Mouse (Mus musculus): ENCODE data around the gene Slc30a2. TPM values are rescaled to one million over a fixed set of nuclear protein-coding genes. Genes with fewer than 3 reads are reported as not detected.

The Slc30a2 gene
- polyA plus RNA-seq, 1 experiment from 2014 or later = not detected

DNA sequence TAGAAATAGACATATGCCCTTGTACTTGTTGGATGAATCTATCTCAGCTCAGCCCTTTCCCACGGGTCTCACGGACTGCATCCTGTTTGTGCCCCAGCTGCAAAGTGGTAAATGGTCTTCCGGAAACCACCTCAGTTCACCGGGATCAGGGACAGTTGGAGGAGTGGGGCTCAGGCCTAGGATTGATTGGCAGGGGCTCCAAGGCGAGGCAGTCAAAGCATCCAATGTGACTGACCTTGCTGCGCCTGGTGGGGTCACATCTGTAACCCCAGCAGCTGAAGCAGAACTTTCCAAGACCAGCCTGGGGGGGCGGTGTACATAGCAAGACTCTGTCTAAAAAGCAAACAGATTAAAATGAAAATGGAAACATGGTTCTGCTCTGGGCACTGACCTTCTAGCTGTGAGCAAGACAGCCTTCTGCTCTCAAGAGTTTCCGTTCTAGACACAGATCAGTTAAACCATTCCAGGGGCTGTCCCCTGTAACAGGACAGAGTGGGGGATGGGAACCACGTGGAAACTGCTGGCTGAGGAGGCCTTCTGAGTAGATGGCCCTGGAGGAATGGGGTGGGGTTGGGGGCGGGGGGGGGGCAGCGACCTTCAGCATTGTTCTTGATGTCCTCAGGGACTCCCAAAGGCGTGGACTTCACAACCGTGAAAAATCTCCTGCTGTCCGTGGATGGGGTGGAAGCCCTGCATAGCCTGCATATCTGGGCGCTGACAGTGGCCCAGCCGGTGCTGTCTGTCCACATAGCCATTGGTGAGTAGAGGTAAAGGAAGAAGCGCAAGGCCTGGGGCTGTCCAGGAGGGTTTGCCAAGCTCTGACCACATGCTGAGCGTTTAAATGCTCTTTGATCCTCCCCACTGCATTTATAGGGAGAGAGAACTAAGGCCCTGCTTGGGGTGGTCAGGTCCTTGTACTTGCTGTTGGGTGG is 8.6 kb downstream of the Slc30a2 start:
- Histone ChIP-seq H3K4me3 (no peak overlapping the region), H3K9ac (no peak overlapping the region), H3K9me3 (replicated peaks) (no peaks in the 10 kb centered on the region), H3K27me3 (peaks cover 4% of the 10 kb centered on the region; the same call in 1 of the 2 replicates), H3K4me2 (replicated peaks) (no peak overlapping the region), H3K36me3 (no peaks in the 10 kb centered on the region), H3K4me1 (peaks cover 17% of the 10 kb centered on the region), H3K27ac (no peak overlapping the region)
- WGBS = 38% methylated on average over 18 of the region's 18 CpGs
- no peak for ATAC-seq (ENCODE audit: low FRiP score)

DNA sequence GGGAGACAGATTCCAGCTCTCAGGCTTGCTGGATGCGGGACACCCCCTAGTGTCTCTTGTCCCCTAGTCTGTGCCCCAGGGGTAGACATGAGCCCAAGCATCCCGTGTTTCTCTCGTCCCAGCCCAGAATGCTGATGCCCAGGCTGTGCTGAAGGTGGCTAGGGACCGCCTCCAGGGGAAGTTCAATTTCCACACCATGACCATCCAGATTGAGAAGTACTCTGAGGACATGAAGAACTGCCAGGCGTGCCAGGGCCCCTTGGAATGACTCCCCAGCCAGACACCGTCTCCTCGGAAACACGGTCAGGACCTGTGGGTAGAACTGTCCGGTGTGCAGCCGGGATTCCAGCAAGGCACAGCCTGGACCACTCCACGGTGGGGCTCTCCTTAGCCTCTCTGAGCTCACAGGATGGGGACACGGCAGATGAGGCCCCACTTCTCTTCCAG is 9.3 kb downstream of the Slc30a2 start:
- H3K4me2 ChIP-seq (replicated peaks) = no peak overlapping the region
- no peak overlapping the region for H3K27ac ChIP-seq
- H3K9me3 ChIP-seq (replicated peaks) = no peaks in the 10 kb centered on the region
- H3K27me3 ChIP-seq = peaks cover 8% of the 10 kb centered on the region; the same call in 1 of the 2 replicates
- 60% methylated on average over 12 of the region's 12 CpGs for WGBS
- H3K9ac ChIP-seq = no peak overlapping the region
- no peak overlapping the region for H3K4me3 ChIP-seq
- no peak for ATAC-seq (ENCODE audit: low FRiP score)
- H3K36me3 ChIP-seq = no peaks in the 10 kb centered on the region
- H3K4me1 ChIP-seq = peaks cover 21% of the 10 kb centered on the region

DNA sequence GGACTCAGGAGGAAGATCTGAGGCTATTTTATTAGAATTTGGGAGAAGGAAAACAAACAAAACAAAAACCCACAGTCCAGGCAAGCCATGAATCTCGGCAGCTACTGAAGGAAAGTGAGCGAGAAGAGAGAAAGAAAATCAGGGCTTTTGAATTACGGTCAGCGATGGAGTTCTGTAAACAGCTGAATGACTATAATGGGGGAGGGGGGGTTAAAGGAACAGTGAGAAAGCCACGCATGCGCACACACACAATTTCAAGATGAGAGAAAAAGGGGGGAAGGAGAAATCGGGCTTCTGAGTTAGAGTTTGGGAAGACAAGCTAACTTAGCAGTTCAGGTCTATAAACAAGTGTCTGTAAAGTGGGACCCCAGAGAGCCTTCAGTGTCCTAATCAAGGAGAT is 9.9 kb downstream of the Slc30a2 start:
- no peak overlapping the region for H3K27ac ChIP-seq
- no peak overlapping the region for H3K4me3 ChIP-seq
- H3K36me3 ChIP-seq = no peaks in the 10 kb centered on the region
- H3K9me3 ChIP-seq (replicated peaks) = no peaks in the 10 kb centered on the region
- peaks cover 24% of the 10 kb centered on the region for H3K4me1 ChIP-seq
- 79% methylated on average over 7 of the region's 7 CpGs for WGBS
- H3K4me2 ChIP-seq (replicated peaks) = no peak overlapping the region
- H3K9ac ChIP-seq = no peak overlapping the region
- H3K27me3 ChIP-seq = peaks cover 12% of the 10 kb centered on the region; the same call in 1 of the 2 replicates
- no peak for ATAC-seq (ENCODE audit: low FRiP score)

DNA sequence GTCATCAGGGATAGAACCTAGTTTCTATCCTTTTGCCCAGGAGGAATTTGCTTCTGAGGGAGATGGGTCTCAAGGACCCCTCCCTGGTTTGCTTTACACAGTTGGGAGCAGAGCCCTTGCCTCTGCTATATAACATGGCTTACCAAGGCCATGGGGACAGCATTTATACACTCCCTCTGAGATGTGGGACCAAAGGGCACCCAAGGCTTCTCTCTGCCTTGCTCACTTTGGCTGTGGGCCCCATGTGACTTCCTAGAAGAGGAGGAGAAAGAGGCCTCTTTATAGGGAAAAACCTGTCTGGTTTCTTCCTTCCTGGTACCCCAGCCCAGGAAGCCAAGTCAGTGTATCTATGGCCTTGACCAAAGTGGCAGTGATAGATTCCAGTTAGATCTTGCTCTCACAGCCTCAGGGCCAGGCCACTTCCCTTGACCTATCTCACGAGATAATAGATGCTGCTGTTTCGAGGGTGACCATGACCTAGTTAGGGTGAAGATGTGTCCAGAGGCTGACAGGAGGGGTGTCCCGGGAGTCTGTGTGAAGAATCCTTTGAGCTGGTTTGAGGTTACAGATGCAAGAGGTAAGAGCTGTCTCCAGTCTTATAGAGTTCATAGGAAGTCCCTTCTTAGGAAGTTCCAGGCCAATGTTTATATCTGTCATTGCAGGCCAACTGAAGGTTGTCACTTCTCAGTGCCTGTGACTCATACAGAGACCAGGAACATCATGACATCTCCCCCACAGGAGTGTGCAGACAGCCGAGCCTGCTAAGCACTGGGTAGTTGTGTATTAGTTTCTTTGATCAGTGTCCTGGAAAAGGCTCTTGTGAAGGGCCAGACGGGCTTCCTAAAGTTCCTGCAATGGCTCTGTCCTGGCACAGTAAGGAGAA is 10.8 kb downstream of the Slc30a2 start:
- Histone ChIP-seq H3K27me3 (peaks cover 16% of the 10 kb centered on the region), H3K9me3 (replicated peaks) (no peaks in the 10 kb centered on the region), H3K4me3 (no peak overlapping the region), H3K4me1 (peaks cover 24% of the 10 kb centered on the region), H3K9ac (no peak overlapping the region), H3K27ac (no peak overlapping the region), H3K4me2 (replicated peaks) (no peak overlapping the region), H3K36me3 (no peaks in the 10 kb centered on the region)
- 70% methylated on average over 5 of the region's 5 CpGs for whole genome bisulfite sequencing
- ATAC-seq (ENCODE audit: low FRiP score) = no peak

DNA sequence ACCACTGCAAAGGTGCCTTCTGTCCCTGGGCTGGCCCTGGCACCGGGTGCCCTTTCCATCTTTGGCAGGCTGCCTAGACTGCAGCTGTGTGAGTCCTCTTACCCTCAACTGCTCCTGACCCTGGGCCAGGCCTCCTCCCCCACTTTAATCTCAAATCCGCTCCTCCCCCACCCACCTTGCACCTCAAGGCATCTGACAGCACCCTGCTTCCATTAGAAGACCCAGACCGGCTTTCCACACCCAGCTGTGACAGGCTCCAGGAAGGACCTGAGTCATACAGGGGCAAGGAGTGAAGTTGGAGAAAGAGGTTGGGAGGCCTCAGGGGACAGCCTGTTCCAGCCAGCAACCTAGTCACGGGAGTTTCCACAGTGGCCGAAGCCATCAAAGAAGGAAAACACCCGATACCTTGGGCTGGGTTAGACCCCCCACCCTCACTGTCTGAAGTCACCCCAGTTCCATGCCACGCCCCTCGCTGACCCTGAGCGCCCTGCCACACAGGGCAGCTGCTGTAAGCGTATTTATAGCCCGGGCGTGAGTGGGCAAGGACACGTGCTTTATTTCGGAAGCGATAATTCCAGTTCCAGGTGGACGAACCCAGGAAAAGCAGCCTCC is 13.0 kb downstream of the Slc30a2 start:
- Histone ChIP-seq H3K27me3 (peaks cover 21% of the 10 kb centered on the region), H3K4me1 (peaks cover 24% of the 10 kb centered on the region), H3K4me2 (replicated peaks) (no peak overlapping the region), H3K4me3 (no peak overlapping the region), H3K9ac (no peak overlapping the region), H3K9me3 (replicated peaks) (no peaks in the 10 kb centered on the region), H3K36me3 (no peaks in the 10 kb centered on the region), H3K27ac (no peak overlapping the region)
- 51% methylated on average over 16 of the region's 16 CpGs for WGBS
- no peak for ATAC-seq (ENCODE audit: low FRiP score)

DNA sequence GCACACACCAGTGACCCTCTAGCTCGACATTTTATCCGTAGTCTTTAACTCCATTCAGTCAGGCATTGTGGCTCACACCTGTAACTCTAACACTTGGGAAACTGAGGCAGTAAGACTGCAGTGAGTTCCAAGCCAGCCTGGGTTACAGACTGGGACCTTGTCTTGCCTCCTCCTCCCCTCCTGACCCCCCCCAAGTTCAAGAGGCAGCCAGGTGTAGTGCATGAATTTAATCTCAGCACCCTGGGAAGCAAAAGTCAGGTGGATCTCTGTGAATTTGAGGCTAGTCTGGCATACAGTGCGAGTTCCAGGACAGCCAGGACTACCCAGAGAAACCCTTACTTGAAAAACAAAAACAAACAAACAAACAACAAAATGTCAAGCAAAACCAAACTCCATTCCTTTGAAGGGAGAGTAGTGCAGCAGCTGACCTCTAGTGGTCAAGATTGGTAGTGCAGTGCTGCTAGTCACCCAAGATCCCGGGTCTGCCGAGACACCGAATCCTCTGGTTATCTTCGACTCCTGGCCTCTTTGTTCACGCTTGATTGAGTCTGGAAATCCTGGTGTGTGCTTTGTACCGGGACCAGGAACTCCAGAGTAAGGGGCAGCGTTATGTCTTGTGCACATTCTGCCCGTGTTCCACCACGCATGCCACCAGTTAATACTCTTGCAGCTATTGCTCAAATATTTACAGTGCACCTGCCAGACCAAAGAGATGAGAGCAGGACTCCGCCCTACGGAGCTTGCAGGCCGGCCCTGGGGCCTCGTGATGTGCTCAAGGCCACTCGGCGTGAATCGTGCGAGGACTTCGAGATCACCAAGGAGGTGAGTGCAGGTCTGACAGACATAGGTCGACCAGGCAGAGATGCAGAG is 13.8 kb downstream of the Slc30a2 start:
- Histone ChIP-seq H3K27me3 (peaks cover 21% of the 10 kb centered on the region), H3K36me3 (no peaks in the 10 kb centered on the region), H3K27ac (no peak overlapping the region), H3K4me1 (peaks cover 18% of the 10 kb centered on the region), H3K9ac (no peak overlapping the region), H3K4me2 (replicated peaks) (peak overlapping the region; percentile 40), H3K4me3 (no peak overlapping the region), H3K9me3 (replicated peaks) (no peaks in the 10 kb centered on the region)
- no peak for ATAC-seq (ENCODE audit: low FRiP score)
- WGBS = 20% methylated on average over 22 of the region's 22 CpGs

DNA sequence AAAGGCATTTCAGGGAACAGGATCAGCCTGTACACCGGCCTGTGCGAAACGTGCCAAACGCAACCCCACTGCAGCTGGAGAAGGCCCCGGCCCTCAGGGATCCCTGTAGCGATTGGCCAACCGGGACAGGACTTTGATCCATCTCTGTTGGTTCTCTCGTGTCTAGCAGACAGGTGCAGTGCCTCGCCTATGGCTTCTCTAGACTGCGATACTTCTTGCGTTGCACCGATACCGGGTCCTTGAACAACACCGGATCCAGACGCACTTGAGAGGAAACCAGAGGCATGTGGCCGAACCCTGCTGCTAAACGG is 14.4 kb downstream of the Slc30a2 start:
- Histone ChIP-seq H3K4me3 (no peak overlapping the region), H3K9ac (no peak overlapping the region), H3K27me3 (peaks cover 24% of the 10 kb centered on the region), H3K36me3 (no peaks in the 10 kb centered on the region), H3K27ac (no peak overlapping the region), H3K4me1 (peaks cover 12% of the 10 kb centered on the region), H3K9me3 (replicated peaks) (no peaks in the 10 kb centered on the region), H3K4me2 (replicated peaks) (peak overlapping the region; percentile 40)
- ATAC-seq (ENCODE audit: low FRiP score) = no peak
- 42% methylated on average over 17 of the region's 17 CpGs for WGBS

DNA sequence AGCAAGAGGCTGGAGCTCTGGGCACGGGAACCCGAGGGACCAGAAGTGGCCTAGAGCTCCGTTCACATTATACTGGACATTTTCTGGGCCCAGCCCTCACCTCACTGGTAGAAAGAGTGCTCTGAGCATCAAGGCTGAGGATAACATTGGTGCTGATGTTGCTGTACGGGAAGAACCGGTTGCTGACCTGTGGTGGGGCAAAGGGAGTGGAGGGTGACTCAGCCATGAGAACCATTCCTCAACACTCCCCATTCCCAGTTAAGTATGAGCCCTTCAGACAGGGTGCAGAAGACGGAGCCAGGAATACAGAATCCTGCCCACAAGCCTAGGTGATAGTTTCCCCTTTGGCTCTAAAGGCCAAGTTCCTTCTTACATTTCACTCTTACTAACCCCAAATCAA is 16.7 kb downstream of the Slc30a2 start:
- WGBS = 87% methylated on average over 6 of the region's 6 CpGs
- Histone ChIP-seq H3K9me3 (replicated peaks) (no peaks in the 10 kb centered on the region), H3K27me3 (peaks cover 44% of the 10 kb centered on the region)

DNA sequence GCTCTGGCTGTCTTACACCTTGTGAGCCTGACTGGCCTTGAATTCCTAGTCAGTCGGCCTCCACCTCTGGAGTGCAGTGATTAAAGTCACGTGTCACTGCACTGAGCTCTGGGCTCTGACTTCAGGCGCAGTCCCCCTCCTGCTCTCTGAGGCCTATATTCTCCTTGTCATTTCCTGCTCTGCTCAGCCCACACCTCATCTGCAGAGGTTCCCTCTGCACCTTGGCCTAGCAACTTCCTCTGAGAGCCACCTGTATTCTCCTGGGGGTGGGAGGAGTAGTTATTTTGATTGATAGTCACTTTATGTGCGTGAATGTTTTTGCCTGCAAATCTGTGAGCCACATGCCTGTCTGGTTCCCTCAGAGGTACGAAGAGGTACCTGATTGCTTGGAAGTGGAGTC is 18.2 kb downstream of the Slc30a2 start:
- WGBS = 54% methylated on average over 5 of the region's 5 CpGs
- no peak for ATAC-seq (ENCODE audit: low FRiP score)
- Histone ChIP-seq H3K9me3 (replicated peaks) (no peaks in the 10 kb centered on the region), H3K9ac (no peak overlapping the region), H3K4me3 (no peak overlapping the region), H3K4me2 (replicated peaks) (no peak overlapping the region), H3K36me3 (no peaks in the 10 kb centered on the region), H3K4me1 (peaks cover 7% of the 10 kb centered on the region), H3K27me3 (peaks cover 48% of the 10 kb centered on the region), H3K27ac (no peak overlapping the region)

More for the DNA sequence above, 16.7 kb downstream of the Slc30a2 start:
- Histone ChIP-seq H3K4me3 (no peak overlapping the region), H3K9ac (no peak overlapping the region), H3K4me1 (peaks cover 9% of the 10 kb centered on the region), H3K27ac (no peak overlapping the region), H3K36me3 (no peaks in the 10 kb centered on the region), H3K4me2 (replicated peaks) (no peak overlapping the region)
- no peak for ATAC-seq (ENCODE audit: low FRiP score)

DNA sequence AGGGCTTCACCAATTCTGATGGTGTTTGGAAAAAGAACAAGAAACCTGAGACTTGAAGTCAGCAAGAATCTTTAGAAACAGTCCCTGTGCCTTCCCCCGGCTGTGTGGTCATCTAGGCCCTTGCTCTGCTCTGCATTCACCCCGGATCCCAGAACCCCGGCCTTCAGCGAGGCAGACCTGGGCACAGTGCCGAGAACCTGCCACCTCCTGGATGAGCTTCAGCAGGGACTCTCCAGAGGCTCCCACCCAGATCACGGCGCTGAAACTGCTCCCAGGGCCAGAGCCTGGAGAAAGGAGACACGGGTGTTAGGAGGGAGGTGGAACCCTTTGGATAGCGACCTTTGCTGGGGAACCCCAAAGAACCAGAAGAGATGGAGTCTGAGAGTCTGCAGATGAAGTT is 19.1 kb downstream of the Slc30a2 start:
- H3K4me2 ChIP-seq (replicated peaks) = no peak overlapping the region
- WGBS = 68% methylated on average over 9 of the region's 9 CpGs
- peaks cover 46% of the 10 kb centered on the region for H3K27me3 ChIP-seq
- H3K9me3 ChIP-seq (replicated peaks) = no peaks in the 10 kb centered on the region
- no peak for ATAC-seq (ENCODE audit: low FRiP score)
- no peaks in the 10 kb centered on the region for H3K36me3 ChIP-seq
- H3K9ac ChIP-seq = no peak overlapping the region
- no peak overlapping the region for H3K4me3 ChIP-seq
- no peak overlapping the region for H3K27ac ChIP-seq
- peaks cover 5% of the 10 kb centered on the region for H3K4me1 ChIP-seq

DNA sequence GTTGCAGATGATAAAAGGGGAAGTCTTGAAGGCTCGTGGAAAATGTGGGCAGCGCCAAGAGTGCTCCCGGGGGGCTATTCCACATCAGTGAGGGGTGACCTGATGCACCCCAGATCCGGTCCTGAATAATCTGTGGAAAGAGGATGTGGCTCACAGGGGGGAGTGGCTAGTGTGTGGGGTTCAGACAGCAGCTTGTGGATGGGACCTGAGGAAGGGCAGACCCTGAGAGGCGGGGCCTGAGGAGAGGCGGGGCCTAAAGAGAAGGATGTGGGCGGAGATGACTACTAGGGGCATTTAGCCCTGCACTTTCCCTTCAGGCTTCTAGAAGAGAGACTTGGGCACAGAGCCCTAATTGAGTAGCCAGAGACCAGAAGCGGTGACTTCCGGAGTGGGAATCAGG is 19.6 kb downstream of the Slc30a2 start:
- Histone ChIP-seq H3K27ac (no peak overlapping the region), H3K4me1 (0 out of 2 replicates have a peak, but pooled peaks cover under 1% of the 10 kb centered on the region), H3K27me3 (peaks cover 46% of the 10 kb centered on the region), H3K4me2 (replicated peaks) (no peak overlapping the region), H3K36me3 (no peaks in the 10 kb centered on the region), H3K4me3 (no peak overlapping the region), H3K9ac (no peak overlapping the region), H3K9me3 (replicated peaks) (no peaks in the 10 kb centered on the region)
- WGBS = 22% methylated on average over 9 of the region's 9 CpGs
- ATAC-seq (ENCODE audit: low FRiP score) = no peak
